Mouse (Mus musculus) ES-Bruce4 (cell line): Measurements from ENCODE around the gene Ctnna3. TPM values are rescaled to one million over a fixed set of nuclear protein-coding genes. Genes with fewer than 3 reads are reported as not detected.
A peak's percentile ranks its signal among the peaks of the same experiment; 100 is the strongest.
"Not testable (repeated sequence)": the region's sequence is repeated elsewhere in the genome, so short reads cannot be mapped to it uniquely, and the experiment has no call there.

Source experiments
- H3K27ac ChIP-seq: 2 replicates; pipeline ENCODE4 v1.5.1; 2012; ENCODE audit warnings: low read length, inconsistent platforms; ENCODE audit not compliant: insufficient read depth
- H3K27me3 ChIP-seq: 2 replicates; pipeline ENCODE4 v1.6.1; 2012; ENCODE audit warnings: mild to moderate bottlenecking, low read length, inconsistent platforms; ENCODE audit not compliant: control insufficient read depth, poor library complexity, insufficient read depth, severe bottlenecking
- H3K36me3 ChIP-seq: 2 replicates; pipeline ENCODE4 v1.6.1; 2012; ENCODE audit warnings: inconsistent platforms, mild to moderate bottlenecking, low read length, moderate library complexity; ENCODE audit not compliant: control insufficient read depth, poor library complexity, insufficient read depth, severe bottlenecking
- H3K4me1 ChIP-seq: one replicate; pipeline ENCODE4 v1.8.1; 2011; ENCODE audit warnings: low read length; ENCODE audit not compliant: control insufficient read depth, insufficient read depth
- H3K4me3 ChIP-seq: 2 replicates; pipeline ENCODE4 v1.5.1; 2011; ENCODE audit warnings: low read depth, mild to moderate bottlenecking, low read length
- H3K9ac ChIP-seq: 2 replicates; pipeline ENCODE4 v1.6.1; 2012; ENCODE audit warnings: low read depth, mild to moderate bottlenecking, inconsistent platforms; ENCODE audit not compliant: poor library complexity, severe bottlenecking
- H3K9me3 ChIP-seq: replicated peaks from 2 replicates; pipeline ENCODE4 v1.6.1; 2012; ENCODE audit warnings: mild to moderate bottlenecking, low read length, inconsistent platforms; ENCODE audit not compliant: control insufficient read depth, poor library complexity, insufficient read depth, severe bottlenecking
- CTCF ChIP-seq: IDR thresholded peaks from one replicate; pipeline ENCODE4 v1.8.1; 2011; ENCODE audit warnings: low read depth, low read length
- EP300 ChIP-seq: IDR thresholded peaks from 2 replicates; pipeline ENCODE4 v1.6.1; 2011; ENCODE audit warnings: low read depth, low read length; ENCODE audit not compliant: insufficient read depth
- POLR2A ChIP-seq: IDR thresholded peaks from one replicate; pipeline ENCODE4 v1.8.1; 2011; ENCODE audit warnings: low read length; ENCODE audit not compliant: insufficient read depth
- polyA plus RNA-seq: library from polyadenylated mRNA; stranded (reverse); fragments of >200 nt; gene quantifications from 2 replicates; pipeline ENCODE4 v1.2.4, GENCODE M21; 2011; ENCODE audit warnings: low read depth; ENCODE audit not compliant: missing spikeins, insufficient read depth, insufficient read length

Ctnna3 gene
- polyA plus RNA-seq, 1 experiment, result not detected

DNA sequence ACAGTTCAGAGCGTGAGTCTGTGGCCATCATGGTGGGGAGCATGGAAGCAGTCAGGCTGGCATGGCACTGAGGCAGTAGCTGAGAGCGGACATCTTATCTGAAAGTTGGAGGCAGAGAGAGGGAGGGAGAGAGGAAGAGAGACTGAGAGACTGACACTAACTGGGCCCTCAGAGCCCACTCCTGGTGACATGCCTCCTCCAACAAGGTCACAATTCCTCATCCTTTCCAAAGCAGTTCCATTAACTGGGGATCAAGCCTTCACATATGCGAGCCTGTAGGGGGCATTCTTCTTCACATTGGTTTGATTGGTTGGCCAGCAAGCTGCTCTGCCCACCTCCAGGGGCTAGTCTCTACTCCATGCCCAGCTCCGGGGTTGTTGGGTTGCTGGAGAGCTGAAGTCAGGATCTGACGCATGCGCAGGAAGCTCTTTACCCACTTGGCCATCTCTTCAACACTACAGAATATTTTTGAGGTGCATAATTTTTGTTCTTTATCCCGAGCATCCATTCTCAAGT, 1.4 kb downstream of the Ctnna3 start:
- no peaks in the 10 kb centered on the region for H3K27me3 ChIP-seq
- no peak overlapping the region for H3K27ac ChIP-seq
- H3K36me3 ChIP-seq, result no peaks in the 10 kb centered on the region
- H3K4me3 ChIP-seq, result no peak overlapping the region
- H3K9me3 ChIP-seq, result no peaks in the 10 kb centered on the region
- no peaks in the 10 kb centered on the region for H3K4me1 ChIP-seq
- no peak overlapping the region for H3K9ac ChIP-seq
- TF ChIP-seq CTCF (peak; percentile 6), POLR2A (no peak)

DNA sequence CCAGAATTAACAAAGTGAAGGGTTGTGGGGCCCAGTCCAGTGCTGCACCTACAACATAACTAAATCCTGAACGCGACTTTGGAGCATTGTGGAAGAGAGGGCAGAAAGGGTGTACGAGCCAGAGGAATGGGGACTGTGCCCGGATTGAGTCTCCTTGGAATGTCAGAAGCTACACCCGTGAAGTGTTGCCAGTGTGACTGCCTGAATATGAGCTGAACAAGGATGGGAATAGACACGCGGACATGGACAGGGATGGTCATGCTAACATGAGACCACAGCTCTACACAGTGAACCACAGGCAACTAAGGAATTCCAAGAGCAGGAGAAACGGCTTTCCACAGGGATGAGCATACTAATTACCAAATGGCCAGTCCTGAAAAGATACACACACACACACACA, 2.2 kb downstream of the Ctnna3 start:
- TF ChIP-seq CTCF (no peak), POLR2A (no peak)
- no peaks in the 10 kb centered on the region for H3K9me3 ChIP-seq
- H3K4me1 ChIP-seq, result no peaks in the 10 kb centered on the region
- H3K27ac ChIP-seq, result no peak overlapping the region
- no peaks in the 10 kb centered on the region for H3K27me3 ChIP-seq
- no peaks in the 10 kb centered on the region for H3K36me3 ChIP-seq
- H3K9ac ChIP-seq, result no peak overlapping the region
- H3K4me3 ChIP-seq, result no peak overlapping the region

DNA sequence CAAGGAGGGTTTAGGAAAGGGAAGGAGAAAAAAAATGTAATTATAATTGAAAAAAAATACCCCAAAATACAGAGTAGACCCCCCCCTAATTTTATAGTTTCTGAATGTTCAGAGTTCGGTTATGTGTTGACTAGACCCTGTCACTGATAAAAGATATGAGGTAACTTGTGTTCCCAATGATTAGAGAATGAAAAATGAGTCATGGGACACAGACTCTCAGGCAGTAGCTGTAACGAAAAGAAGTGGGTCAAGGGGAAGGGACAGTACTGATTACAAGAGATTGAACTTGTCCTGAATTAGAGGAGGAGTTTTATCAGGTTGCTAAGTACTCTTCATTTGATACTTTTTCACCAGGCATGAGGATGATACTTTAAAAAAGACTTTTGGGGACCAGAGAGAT, 3.0 kb downstream of the Ctnna3 start:
- Histone ChIP-seq H3K4me1 (no peaks in the 10 kb centered on the region), H3K4me3 (no peak overlapping the region), H3K27me3 (no peaks in the 10 kb centered on the region), H3K36me3 (no peaks in the 10 kb centered on the region), H3K27ac (no peak overlapping the region), H3K9ac (no peak overlapping the region), H3K9me3 (no peaks in the 10 kb centered on the region)
- no peak for TF ChIP-seq EP300
- no peak for TF ChIP-seq CTCF
- no peak for TF ChIP-seq POLR2A

DNA sequence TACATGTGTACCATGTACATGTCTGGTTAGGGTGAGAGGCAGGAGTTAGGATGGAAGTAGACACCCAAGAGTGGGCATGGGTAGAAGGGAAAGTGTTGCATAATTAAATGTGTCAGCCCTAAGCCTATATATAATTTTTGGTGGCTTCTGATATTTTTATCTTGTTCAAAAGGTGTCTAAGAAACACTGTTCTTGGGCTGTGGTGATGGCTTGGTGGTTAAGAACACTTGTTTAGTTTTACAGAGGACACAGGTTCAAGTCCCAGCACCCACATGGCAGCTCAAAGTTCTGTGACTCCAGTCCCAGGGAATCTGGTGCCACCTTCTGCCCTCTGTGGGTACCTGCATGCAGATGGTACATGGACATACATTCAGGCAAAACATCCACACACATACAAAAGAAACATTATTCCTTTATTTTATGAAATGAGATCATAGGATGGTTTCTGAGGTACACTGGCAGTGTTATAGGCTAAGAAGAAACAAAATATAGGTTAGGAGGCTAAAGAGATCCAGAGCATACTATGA, 8.9 kb downstream of the Ctnna3 start:
- Histone ChIP-seq H3K9ac (no peak overlapping the region), H3K27ac (no peak overlapping the region), H3K9me3 (no peaks in the 10 kb centered on the region), H3K4me3 (no peak overlapping the region), H3K27me3 (no peaks in the 10 kb centered on the region), H3K36me3 (no peaks in the 10 kb centered on the region), H3K4me1 (no peaks in the 10 kb centered on the region)
- TF ChIP-seq EP300, result no peak
- no peak for TF ChIP-seq CTCF
- no peak for TF ChIP-seq POLR2A

DNA sequence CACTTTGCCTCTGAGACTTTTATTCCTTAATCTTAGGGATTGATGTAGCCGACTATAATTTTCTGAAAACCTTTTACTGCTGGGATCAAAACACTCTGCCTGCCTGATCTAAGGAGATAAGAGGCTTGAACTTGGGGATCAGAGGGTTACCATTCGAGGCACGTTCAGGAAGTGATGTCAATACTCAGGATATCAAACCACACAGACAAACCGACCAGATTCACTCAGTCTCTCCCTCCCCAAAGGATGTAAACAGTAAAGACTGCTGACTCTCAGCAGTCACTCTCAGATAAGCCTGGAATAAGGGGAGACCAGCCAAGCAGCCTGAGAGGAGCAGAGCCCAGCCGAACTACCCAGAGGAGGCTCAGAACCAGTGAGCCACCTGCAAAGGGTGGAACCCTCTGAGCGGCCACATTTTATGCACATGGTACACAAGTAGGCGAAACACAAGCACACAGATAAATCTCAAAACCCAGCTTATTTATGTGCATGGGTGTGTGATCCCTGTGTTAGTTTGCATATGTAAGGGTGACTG, 9.9 kb downstream of the Ctnna3 start:
- no peaks in the 10 kb centered on the region for H3K27me3 ChIP-seq
- no peaks in the 10 kb centered on the region for H3K4me1 ChIP-seq
- no peak overlapping the region for H3K9ac ChIP-seq
- TF ChIP-seq POLR2A (no peak), EP300 (no peak), CTCF (no peak)
- no peak overlapping the region for H3K27ac ChIP-seq
- H3K4me3 ChIP-seq, result no peak overlapping the region
- no peaks in the 10 kb centered on the region for H3K36me3 ChIP-seq
- no peaks in the 10 kb centered on the region for H3K9me3 ChIP-seq

DNA sequence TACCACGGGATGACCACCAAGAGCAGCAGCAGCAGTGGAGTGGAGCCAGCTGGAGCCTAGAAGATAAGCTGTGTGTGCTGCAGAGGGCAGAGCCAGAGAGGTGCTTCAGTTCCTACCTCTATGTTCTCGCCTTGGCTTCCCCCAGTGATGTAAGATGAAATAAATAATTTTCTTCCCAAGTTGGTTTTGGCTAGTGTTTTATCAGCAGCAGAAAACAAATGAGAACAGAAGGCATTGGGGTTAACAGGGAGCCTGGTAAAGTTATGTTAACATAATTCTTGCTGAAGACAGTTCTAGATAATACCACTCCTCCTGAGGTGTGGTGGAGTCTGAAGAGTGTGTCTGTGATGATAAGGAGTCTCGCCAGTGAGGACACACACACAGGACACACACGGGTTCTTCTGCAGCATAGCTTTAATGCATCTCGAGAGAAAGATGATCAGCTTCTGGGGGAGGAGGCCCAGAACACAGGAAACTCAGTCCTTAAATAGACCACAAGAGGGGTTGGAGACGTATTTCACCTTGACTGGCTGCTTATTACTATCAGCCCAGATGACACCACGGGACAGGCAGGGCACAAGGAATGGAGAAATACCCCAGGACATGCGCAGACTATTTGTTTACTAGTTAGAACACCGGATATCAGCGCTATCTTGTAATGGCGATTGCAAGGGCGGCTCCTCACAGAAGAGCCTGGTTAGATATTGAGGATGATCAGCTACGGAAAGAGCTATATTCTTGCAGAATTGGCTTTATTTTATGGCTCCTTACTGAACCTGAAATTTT, 14.9 kb downstream of the Ctnna3 start:
- not testable (repeated sequence) for H3K9me3 ChIP-seq, H3K36me3 ChIP-seq, H3K4me3 ChIP-seq, H3K4me1 ChIP-seq, H3K27me3 ChIP-seq, H3K9ac ChIP-seq, H3K27ac ChIP-seq
